Mouse (Mus musculus) lung, adult 2 months (tissue): ENCODE results near the gene Olfr514. TPM values are rescaled to one million over a fixed set of nuclear protein-coding genes. Genes with fewer than 3 reads are reported as not detected.
"Not testable (repeated sequence)": the region's sequence is repeated elsewhere in the genome, so short reads cannot be mapped to it uniquely, and the experiment has no call there.

ENCODE experiments used
- DNase-seq: peaks from one replicate; pipeline ENCODE4 v3.0.0; 2022
- H3K4me1 ChIP-seq: fragments of 200-500 bp; 2 replicates; pipeline ENCODE4 v1.6.1; 2011; ENCODE audit warnings: low read length; ENCODE audit not compliant: control insufficient read depth, insufficient read depth
- H3K4me3 ChIP-seq: fragments of 200-500 bp; replicated peaks from 2 replicates; pipeline ENCODE3; 2011; ENCODE audit warnings: low read depth, mild to moderate bottlenecking, control low read depth, low read length; ENCODE audit errors: extremely low read depth
- CTCF ChIP-seq: fragments of 200-500 bp; IDR thresholded peaks from 2 replicates; pipeline ENCODE4 v1.5.1; 2011; ENCODE audit warnings: mild to moderate bottlenecking, low read length, control low read depth; ENCODE audit not compliant: insufficient read depth
- POLR2A ChIP-seq: fragments of 200-500 bp; IDR thresholded peaks from 2 replicates; pipeline ENCODE4 v1.6.1; 2011; ENCODE audit warnings: low read depth, mild to moderate bottlenecking, control low read depth, low read length, borderline replicate concordance; ENCODE audit errors: extremely low read depth
- WGBS: fragments of 180-500 bp; shearing (Covaris S2); methylation state at CpG from one replicate; pipeline ENCODE4 v1.1.7; 2018; 5-methylcytosine and 5-hydroxymethylcytosine counted together
- polyA plus RNA-seq: library from polyadenylated mRNA; depleted of rRNA; stranded (reverse); fragments of >200 nt; gene quantifications from 2 replicates; pipeline ENCODE4 v1.2.3, GENCODE M21; 2012; rRNA removed

Gene Olfr514
- polyA plus RNA-seq: not detected in 2 replicates

GRCm38 (mm10) chr7:108825897-108826296, at the start of gene Olfr514:
TSS of gene Olfr514 (minus strand) at chr7:108825997.
- no peak for DNase-seq
- TF ChIP-seq CTCF (no peak), POLR2A (no peak)
- Histone ChIP-seq H3K4me3 (no peak within 1 kb of the TSS), H3K4me1 (no peaks in the 10 kb centered on the region)

- TF ChIP-seq CTCF (no peak), POLR2A (no peak)
- no peak within 1 kb of the TSS for H3K4me3 ChIP-seq
- H3K4me1 ChIP-seq: no peaks in the 10 kb centered on the region
- DNase-seq: no peak
- WGBS: 55% methylated on average over 2 of the region's 2 CpGs
Observed at GRCm38 (mm10) chr7:108872279-108872678, 46.5 kb upstream of the Olfr514 start, which contains the start of gene Olfr517. TSS of gene Olfr517 (minus strand) at chr7:108872379.

- TF ChIP-seq CTCF: no peak
- TF ChIP-seq POLR2A: no peak
- no peak for DNase-seq
- 82% methylated on average over 2 of the region's 2 CpGs for WGBS
- Histone ChIP-seq H3K4me1 (no peaks in the 10 kb centered on the region), H3K4me3 (no peak within 1 kb of the TSS)
Observed at GRCm38 (mm10) chr7:108850429-108850828, 24.6 kb upstream of the Olfr514 start, which contains the start of gene Olfr516. TSS of gene Olfr516 (minus strand) at chr7:108850529.

GRCm38 (mm10) chr7:108814593-108815215, 11.1 kb downstream of the Olfr514 start:
- not testable (repeated sequence) for DNase-seq, H3K4me1 ChIP-seq
- 42% methylated on average over 5 of the region's 5 CpGs for WGBS

GRCm38 (mm10) chr7:108797205-108797933, 28.4 kb downstream of the Olfr514 start:
- H3K4me3 ChIP-seq: no peak overlapping the region
- H3K4me1 ChIP-seq: no peaks in the 10 kb centered on the region
- 44% methylated on average over 1 of the region's 1 CpGs for WGBS
- TF ChIP-seq POLR2A: no peak
- no peak for DNase-seq

More at GRCm38 (mm10) chr7:108814593-108815215, 11.1 kb downstream of the Olfr514 start:
- H3K4me3 ChIP-seq: not testable (repeated sequence)

Other genes starting within 250 kb of the Olfr514 start
- gene Olfr506, start 215.2 kb downstream of the Olfr514 start, polyA plus RNA-seq: not detected in 2 replicates
- not detected in 2 replicates for gene Olfr507, start 204.2 kb downstream of the Olfr514 start, polyA plus RNA-seq
- gene Olfr508, start 196.0 kb downstream of the Olfr514 start, polyA plus RNA-seq: not detected in 2 replicates
- not detected in 2 replicates for gene Olfr509, start 174.1 kb downstream of the Olfr514 start, polyA plus RNA-seq
- not detected in 2 replicates for gene Olfr510, start 159.6 kb downstream of the Olfr514 start, polyA plus RNA-seq
- not detected in 2 replicates for gene Olfr512, start 112.7 kb downstream of the Olfr514 start, polyA plus RNA-seq
- gene Olfr513, start 75.0 kb downstream of the Olfr514 start, polyA plus RNA-seq: not detected in 2 replicates
- gene Olfr516, start 24.5 kb upstream of the Olfr514 start, polyA plus RNA-seq: not detected in 2 replicates
- not detected in 2 replicates for gene Olfr517, start 46.4 kb upstream of the Olfr514 start, polyA plus RNA-seq
- gene Olfr518, start 59.0 kb upstream of the Olfr514 start, polyA plus RNA-seq: not detected in 2 replicates
- gene Olfr519, start 68.4 kb upstream of the Olfr514 start, polyA plus RNA-seq: not detected in 2 replicates
- gene Nlrp10, start 104.2 kb upstream of the Olfr514 start, polyA plus RNA-seq: 0.18 and 2.0 TPM in 2 replicates
- 107 and 141 TPM in 2 replicates for gene Eif3f, start 108.4 kb upstream of the Olfr514 start, polyA plus RNA-seq
- 0.66 and 0.76 TPM in 2 replicates for gene Tub, start 124.3 kb upstream of the Olfr514 start, polyA plus RNA-seq